Mouse (Mus musculus) bone marrow macrophage, adult 2 months (primary cell): ENCODE measurements around the gene Rasl10b. TPM values are rescaled to one million over a fixed set of nuclear protein-coding genes. Genes with fewer than 3 reads are reported as not detected.

ENCODE experiments used
- H3K27ac ChIP-seq: 2 replicates; pipeline ENCODE4 v1.5.1; 2012; ENCODE audit warnings: low read depth, low read length; ENCODE audit not compliant: insufficient read depth
- H3K4me1 ChIP-seq: 2 replicates; pipeline ENCODE4 v1.6.1; 2012; ENCODE audit warnings: low read length; ENCODE audit not compliant: control insufficient read depth, insufficient read depth
- H3K4me3 ChIP-seq: 2 replicates; pipeline ENCODE4 v1.5.1; 2012; ENCODE audit warnings: mild to moderate bottlenecking, low read length, moderate library complexity; ENCODE audit not compliant: insufficient read depth
- CTCF ChIP-seq: IDR thresholded peaks from 2 replicates; pipeline ENCODE4 v1.5.1; 2012; ENCODE audit warnings: low read depth, mild to moderate bottlenecking, low read length, moderate library complexity
- POLR2A ChIP-seq: IDR thresholded peaks from 2 replicates; pipeline ENCODE4 v1.6.1; 2012; ENCODE audit warnings: mild to moderate bottlenecking, low read depth, low read length, borderline replicate concordance
- polyA plus RNA-seq: library from polyadenylated mRNA; stranded (reverse); fragments of >200 nt; gene quantifications from 2 replicates; pipeline ENCODE4 v1.2.4, GENCODE M21; 2012; ENCODE audit not compliant: missing spikeins, insufficient read depth, insufficient read length

Gene Rasl10b
- polyA plus RNA-seq, 1 experiment = not detected

DNA sequence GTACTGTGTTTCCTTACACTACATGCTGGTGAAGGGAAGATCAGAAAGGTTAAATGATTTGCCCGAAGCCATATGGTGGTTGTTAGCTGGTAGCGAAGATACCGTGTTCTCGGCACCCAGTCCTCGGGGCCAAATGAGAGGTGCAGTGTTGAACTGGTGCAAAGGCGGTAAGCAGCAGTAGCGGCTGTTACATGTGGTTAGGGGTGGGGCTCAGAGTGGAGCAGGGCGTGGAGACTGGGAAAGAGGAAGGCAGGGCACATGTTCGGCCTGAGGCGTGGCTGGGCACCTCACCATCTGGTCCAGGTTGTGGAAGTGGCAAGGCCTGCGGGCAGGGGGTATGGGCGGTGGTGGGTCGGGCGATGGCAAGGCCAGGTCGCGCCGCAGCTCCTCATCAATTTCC, 18.0 kb downstream of the Rasl10b start:
- no peak overlapping the region for H3K27ac ChIP-seq
- no peak for TF ChIP-seq POLR2A
- peak overlapping the region; percentile 38 for H3K4me3 ChIP-seq
- peaks cover 2% of the 10 kb centered on the region; the same call in 1 of the 2 replicates for H3K4me1 ChIP-seq

DNA sequence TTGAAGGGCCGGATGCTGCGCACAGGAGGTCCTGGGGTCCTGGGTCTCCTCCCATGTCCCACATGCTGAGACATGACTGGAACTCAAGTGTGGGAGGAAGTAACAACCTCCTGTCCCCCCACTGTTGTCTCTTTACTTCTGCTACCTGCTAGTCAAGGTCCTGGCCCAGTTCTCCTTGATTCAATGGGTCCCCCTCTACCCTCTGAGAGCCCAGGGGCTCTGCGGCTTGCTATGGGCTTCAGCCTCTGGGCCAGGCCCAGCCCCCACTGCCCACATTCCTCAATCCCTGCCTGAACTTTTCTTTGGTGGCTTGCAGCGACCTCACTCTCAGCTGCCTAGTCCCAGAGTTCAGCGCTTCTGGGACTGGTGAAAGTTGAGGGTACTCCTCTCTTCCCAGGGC, 20.4 kb downstream of the Rasl10b start, which contains the start of gene Gas2l2:
Gas2l2 (minus strand) TSS at position 101 of the 400 bp plus-strand sequence.
- TF ChIP-seq POLR2A = no peak
- no peak for TF ChIP-seq CTCF
- Histone ChIP-seq H3K4me3 (no peak within 1 kb of the TSS), H3K27ac (no peak within 1 kb of the TSS), H3K4me1 (peaks cover 2% of the 10 kb centered on the region; the same call in 1 of the 2 replicates)

DNA sequence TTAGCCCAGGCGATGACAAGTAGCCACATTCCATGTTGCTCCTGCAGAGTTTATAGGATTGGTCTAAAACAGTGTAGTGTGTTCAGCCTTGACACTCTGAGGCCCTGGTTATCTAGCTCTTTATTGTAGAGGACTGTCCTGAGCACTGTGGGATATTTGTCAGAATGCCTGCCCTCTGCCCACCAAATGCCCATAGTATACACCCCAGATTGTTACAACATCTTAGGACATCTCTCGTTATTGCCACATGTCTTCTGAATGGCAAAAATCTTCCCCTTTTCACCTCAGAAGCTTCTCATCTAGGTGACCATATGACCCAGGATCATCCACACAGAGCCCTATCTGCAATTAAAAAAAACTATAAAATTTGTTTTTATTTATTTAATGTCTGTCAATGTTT, 23.6 kb downstream of the Rasl10b start:
- Histone ChIP-seq H3K4me3 (no peak overlapping the region), H3K27ac (no peak overlapping the region), H3K4me1 (no peaks in the 10 kb centered on the region; the same call in 1 of the 2 replicates)
- no peak for TF ChIP-seq POLR2A
- no peak for TF ChIP-seq CTCF

DNA sequence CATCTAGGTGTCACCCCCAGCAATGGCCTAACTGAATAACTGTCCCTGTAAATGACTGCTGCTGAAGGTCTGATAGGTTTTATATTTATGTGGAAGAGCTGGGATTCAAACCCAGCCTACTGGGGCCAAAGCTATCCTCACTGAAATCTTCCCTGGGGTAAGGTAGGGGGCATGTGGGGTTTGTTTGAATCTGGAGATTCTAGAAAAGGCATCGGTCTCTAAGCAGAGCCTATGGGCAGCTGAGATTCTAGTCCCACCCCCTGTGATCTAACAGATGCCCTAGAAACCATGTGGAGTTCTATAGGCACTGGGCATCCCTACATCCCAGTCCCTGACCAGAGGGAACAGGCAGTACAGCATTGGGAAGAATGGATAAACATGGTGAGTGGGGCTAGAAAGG, 28.4 kb downstream of the Rasl10b start, which contains the start of gene 1700020L24Rik:
1700020L24Rik (plus strand) TSS at position 301 of the 400 bp plus-strand sequence.
- no peak within 1 kb of the TSS for H3K4me3 ChIP-seq
- no peak for TF ChIP-seq POLR2A
- TF ChIP-seq CTCF = no peak
- H3K27ac ChIP-seq = no peak within 1 kb of the TSS
- no peaks in the 10 kb centered on the region for H3K4me1 ChIP-seq

DNA sequence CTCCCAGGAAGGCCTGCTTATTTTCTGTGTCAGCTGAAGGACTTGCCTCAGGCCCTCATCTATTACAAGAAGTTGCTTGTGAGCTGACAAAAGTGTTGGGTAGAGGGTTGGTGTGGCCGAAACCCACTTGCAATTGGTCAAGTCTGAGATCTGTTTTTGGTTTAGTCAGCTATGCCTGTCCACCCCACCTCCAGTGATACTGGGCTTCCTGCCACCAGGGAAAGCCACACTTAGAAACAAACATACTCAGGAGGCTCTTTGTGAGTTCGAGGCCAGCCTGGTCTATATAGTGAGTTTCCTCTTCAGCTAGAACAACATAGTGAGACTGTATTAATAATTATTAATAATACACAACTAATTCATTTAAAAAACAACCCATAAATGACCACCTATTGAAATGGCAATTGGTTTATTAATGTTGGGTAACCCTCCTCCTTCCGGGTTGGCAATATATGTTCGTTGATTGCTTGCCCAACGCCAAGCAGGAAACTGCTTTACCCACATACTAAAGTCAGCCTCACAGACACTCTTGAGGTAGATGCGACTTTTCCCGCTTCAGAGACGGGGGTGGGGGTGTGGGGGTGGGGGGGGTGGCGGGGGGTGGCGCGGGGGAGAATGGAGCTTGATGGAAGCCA, 30.6 kb downstream of the Rasl10b start:
- peak overlapping the region; percentile 71 for H3K4me3 ChIP-seq
- no peaks in the 10 kb centered on the region for H3K4me1 ChIP-seq
- H3K27ac ChIP-seq = no peak overlapping the region
- TF ChIP-seq POLR2A (no peak), CTCF (no peak)

DNA sequence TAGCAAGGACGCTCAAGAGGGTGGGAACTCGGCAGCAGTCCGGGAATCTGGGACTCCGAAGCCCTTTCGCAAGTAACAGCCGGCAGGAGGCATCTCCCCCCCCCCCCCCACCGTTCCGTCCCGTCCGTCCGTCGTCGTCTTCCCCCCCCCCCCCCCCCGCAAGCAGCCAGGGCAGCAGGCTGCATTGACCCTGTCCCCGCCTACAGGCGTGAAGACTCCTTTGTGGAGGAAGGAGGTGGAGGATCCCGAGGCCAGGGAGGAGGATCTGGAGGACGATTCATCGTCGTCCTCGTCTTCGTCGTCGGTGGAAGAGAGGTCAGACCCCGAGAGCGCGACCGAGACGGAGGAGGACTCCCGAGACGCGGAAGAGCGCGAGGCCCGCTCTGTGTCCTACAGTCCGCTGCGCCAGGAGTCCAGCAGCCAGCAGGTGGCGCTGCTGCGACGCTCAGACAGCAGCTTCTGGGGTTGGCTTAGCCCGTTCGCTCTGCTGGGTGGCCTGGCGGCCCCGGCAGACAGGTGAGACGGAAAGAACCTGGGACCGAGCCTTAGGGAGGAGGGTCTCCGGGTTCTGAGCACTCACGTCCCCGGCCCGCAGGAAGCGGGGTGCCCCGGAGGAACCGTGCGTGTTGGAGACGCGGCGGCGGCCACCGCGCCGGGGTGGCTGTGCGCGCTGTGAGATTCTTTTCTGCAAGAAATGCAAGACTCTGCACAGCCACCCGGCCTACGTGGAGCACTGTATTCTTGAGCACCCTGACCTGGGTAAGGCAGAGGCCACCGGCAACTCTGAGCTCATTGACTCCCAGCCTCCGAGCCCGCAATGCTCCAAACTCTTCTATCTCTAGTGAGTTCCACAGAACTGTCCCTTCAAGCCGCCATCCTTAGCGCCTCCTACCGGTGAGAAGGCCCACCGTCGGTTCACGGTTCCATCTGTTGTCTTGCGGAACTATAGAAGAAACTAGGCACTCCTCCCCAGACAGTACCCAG, 31.4 kb downstream of the Rasl10b start:
- Histone ChIP-seq H3K27ac (no peak overlapping the region), H3K4me3 (peak overlapping the region; percentile 71), H3K4me1 (no peaks in the 10 kb centered on the region)
- peak; percentile 51 for TF ChIP-seq CTCF
- no peak for TF ChIP-seq POLR2A

DNA sequence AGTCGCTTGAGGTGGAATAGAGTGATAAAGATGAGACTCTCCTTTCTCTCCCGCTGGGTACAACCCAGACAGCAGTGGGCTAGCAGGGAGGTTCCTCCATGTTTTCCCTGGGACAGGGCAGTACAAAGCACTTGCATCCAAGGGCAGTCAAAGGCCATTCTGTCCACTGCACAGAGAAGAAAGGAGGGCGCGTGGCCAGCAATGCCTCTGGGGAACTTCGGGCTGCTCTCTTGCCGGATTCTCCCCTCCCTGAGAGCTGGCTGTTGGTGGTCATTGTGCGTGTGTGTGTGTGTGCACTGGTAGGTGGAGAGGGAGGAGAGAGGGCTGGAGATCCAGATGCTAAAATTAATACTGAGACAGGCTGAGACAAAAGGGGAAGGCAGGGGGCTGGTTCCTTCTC, 32.3 kb downstream of the Rasl10b start:
- no peaks in the 10 kb centered on the region for H3K4me1 ChIP-seq
- TF ChIP-seq CTCF = no peak
- TF ChIP-seq POLR2A = no peak
- H3K27ac ChIP-seq = no peak overlapping the region
- no peak overlapping the region for H3K4me3 ChIP-seq

DNA sequence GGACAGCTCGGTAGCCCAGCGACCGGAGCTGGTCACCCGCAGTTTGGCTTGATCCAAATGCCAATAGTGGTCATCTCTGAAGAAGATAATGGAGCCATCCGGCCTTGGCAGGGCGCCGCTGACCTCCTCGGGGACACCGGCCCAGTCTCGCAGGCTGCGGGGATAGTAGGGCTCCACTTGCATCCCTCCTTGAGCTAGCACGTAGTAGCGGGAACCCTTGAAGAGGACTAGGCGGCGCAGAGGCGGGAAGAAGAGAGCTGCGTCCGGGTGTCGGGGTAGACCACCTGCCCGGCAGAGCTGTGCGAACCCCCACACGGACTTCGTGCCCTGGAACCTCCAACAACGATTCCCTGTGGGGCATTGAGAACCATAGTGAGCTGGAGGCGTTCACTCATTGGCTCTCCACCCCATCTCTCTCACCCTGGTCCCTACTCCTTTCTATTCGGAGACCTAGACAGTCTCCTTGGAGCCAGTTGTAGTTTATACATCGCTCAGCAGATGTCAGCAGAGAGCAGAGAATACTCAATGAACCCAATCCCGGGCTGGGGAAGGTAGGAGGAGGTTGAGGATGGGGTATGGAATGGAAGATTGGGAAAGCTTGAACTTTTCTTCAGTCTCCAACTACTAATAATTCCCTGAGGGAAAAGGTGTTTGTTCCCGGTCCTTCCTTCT, 33.8 kb downstream of the Rasl10b start:
- no peaks in the 10 kb centered on the region for H3K4me1 ChIP-seq
- TF ChIP-seq CTCF (no peak), POLR2A (no peak)
- no peak overlapping the region; the same call in 1 of the 2 replicates for H3K4me3 ChIP-seq
- H3K27ac ChIP-seq = no peak overlapping the region

DNA sequence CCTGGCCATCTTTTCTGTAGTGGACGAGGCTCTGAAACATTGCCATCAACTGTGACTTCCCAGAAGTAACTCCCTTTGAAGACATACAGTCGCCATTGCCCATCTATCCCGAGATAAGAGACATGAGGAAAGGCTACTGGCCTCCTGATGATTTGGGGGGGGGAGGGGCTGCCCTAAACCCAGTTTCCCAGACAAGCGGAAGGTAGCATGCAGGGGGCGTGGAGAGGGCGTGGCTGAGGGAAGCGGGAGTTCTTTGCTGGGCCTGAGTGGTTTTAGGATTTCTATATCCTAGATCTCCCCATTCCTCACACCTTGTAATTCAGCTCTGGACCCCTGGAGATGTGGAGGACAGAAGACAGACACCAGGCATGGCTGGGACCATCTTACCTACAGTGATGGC, 34.9 kb downstream of the Rasl10b start:
- H3K4me3 ChIP-seq = no peak overlapping the region
- no peak for TF ChIP-seq CTCF
- no peak for TF ChIP-seq POLR2A
- no peak overlapping the region for H3K27ac ChIP-seq
- H3K4me1 ChIP-seq = no peaks in the 10 kb centered on the region
